ENCODE assay signal across 8 mouse cellular contexts in genomic region chr2:24385111-24385961, GRCm38 (mm10). TPM values are rescaled to one million over a fixed set of nuclear protein-coding genes. Genes with fewer than 3 reads are reported as not detected.
DNase-seq lines count a peak whose midpoint lies in the region; ATAC-seq and TF ChIP-seq lines count a peak whose summit lies in the region.
"Had no signal": no experiment of that assay in that cellular context is flagged by ENCODE, and none has a peak within 500 bp of the region (broad histone marks: within the 10 kb centered on the region; RNA-seq: fewer than 3 reads in every experiment).

No protein-coding gene starts in this region.

- peaks cover 15 to 30% of the 10 kb centered on the region in 2 experiments for H3K36me3 ChIP-seq in CH12.LX (replicated peaks in 1 of 2; ENCODE audit: control insufficient read depth in 1 of 2, insufficient read depth in 1 of 2, low read length in 1 of 2)
- H3K36me3 ChIP-seq in liver, embryonic 14.5 days (replicated peaks; ENCODE audit: control insufficient read depth, insufficient read depth, low read depth), result no peaks in the 10 kb centered on the region
- no peaks in the 10 kb centered on the region; the same call in 1 of the 2 replicates for H3K36me3 ChIP-seq in spleen, adult 2 months (ENCODE audit: control insufficient read depth, insufficient read depth, low read length)
- H3K36me3 ChIP-seq: embryonic facial prominence, embryonic 12.5 days had no signal

- in situ Hi-C loops in CH12.LX (cut with MboI; ENCODE audit: low pct_ligation_motif_present, low pct_unique_long_range_greater_than_20kb, low sequenced_read_pairs), result no loop called here

- peak; percentile 93 for ATAC-seq in liver, embryonic 14.5 days (ENCODE audit: insufficient read depth)

- dilution Hi-C loops in CH12.LX (cut with MboI; ENCODE audit: extremely low pct_ligation_motif_present, extremely low pct_unique_long_range_greater_than_20kb, low sequenced_read_pairs), result no loop called here

- H3K4me3 ChIP-seq in CH12.LX (replicated peaks in 1 of 3; ENCODE audit: low read depth in 2 of 3, low read length in 2 of 3, poor library complexity in 1 of 3), result peak overlapping the region; percentile 71 to 98 (median 94)
- peak overlapping the region; percentile 27 for H3K4me3 ChIP-seq in bone marrow macrophage, adult 2 months (ENCODE audit: insufficient read depth, low read length)
- H3K4me3 ChIP-seq in liver, embryonic 14.5 days (ENCODE audit: insufficient read depth in 1 of 2, low read depth in 2 of 2, low read length in 2 of 2), result peak overlapping the region; percentile 57 to 74
- peak overlapping the region; percentile 77 for H3K4me3 ChIP-seq in spleen, adult 2 months (ENCODE audit: extremely low read depth, insufficient read depth, insufficient read length)
- H3K4me3 ChIP-seq: embryonic facial prominence, embryonic 12.5 days had no signal

- H3K9me3 ChIP-seq in CH12.LX (replicated peaks; ENCODE audit: low read length), result no peaks in the 10 kb centered on the region
- H3K9me3 ChIP-seq in liver, embryonic 14.5 days (ENCODE audit: control insufficient read depth, low read length), result no peaks in the 10 kb centered on the region
- H3K9me3 ChIP-seq: embryonic facial prominence, embryonic 12.5 days had no signal

- peaks cover 27 to 60% of the 10 kb centered on the region in 2 experiments for H3K4me1 ChIP-seq in CH12.LX (ENCODE audit: control insufficient read depth in 1 of 2, insufficient read depth in 2 of 2)
- peaks cover 57% of the 10 kb centered on the region for H3K4me1 ChIP-seq in bone marrow macrophage, adult 2 months (ENCODE audit: control insufficient read depth, insufficient read depth, low read length)
- peaks cover 18 to 31% of the 10 kb centered on the region in 2 experiments; a peak in 3 of 4 replicates for H3K4me1 ChIP-seq in liver, embryonic 14.5 days (replicated peaks; ENCODE audit: control insufficient read depth in 2 of 2, insufficient read depth in 2 of 2, low read length in 1 of 2)
- H3K4me1 ChIP-seq in spleen, adult 2 months (ENCODE audit: control insufficient read depth, insufficient read depth, insufficient read length), result peaks cover 44% of the 10 kb centered on the region; the same call in 1 of the 2 replicates
- H3K4me1 ChIP-seq: embryonic facial prominence, embryonic 12.5 days had no signal

- peak overlapping the region; percentile 63 for H3K4me2 ChIP-seq in CH12.LX (ENCODE audit: insufficient read depth, low read depth, poor library complexity, severe bottlenecking)
- peak overlapping the region; percentile 79 for H3K4me2 ChIP-seq in liver, embryonic 14.5 days (ENCODE audit: low read depth)
- H3K4me2 ChIP-seq: embryonic facial prominence, embryonic 12.5 days had no signal

- peak; percentile 61 for TF ChIP-seq POLR2A in CH12.LX (IDR thresholded peaks at IDR 0.05; ENCODE audit: low read depth, low read length)
- TF ChIP-seq POLR2A in bone marrow macrophage, adult 2 months (IDR thresholded peaks at IDR 0.05; ENCODE audit: borderline replicate concordance, low read depth, low read length), result no peak
- TF ChIP-seq POLR2A in spleen, adult 2 months (IDR thresholded peaks at IDR 0.05; ENCODE audit: low read depth, low read length), result peak; percentile 48; the same call in 1 of the 2 replicates

- TF ChIP-seq RAD21 in CH12.LX (IDR thresholded peaks at IDR 0.05; ENCODE audit: low read depth, low read length), result no peak

- no peaks in the 10 kb centered on the region for H3K27me3 ChIP-seq in CH12.LX (replicated peaks)
- H3K27me3 ChIP-seq in liver, embryonic 14.5 days (ENCODE audit: control insufficient read depth, insufficient read depth, low read length), result no peaks in the 10 kb centered on the region
- H3K27me3 ChIP-seq in spleen, adult 2 months (ENCODE audit: control insufficient read depth, insufficient read depth, low read length), result no peaks in the 10 kb centered on the region
- H3K27me3 ChIP-seq: embryonic facial prominence, embryonic 12.5 days had no signal

- peaks cover 46% of the 10 kb centered on the region for H3K79me2 ChIP-seq in CH12.LX (replicated peaks; ENCODE audit: control insufficient read depth, extremely low read depth, insufficient read depth, poor library complexity, severe bottlenecking)

- H3K27ac ChIP-seq in CH12.LX (ENCODE audit: insufficient read depth, low read depth), result peak overlapping the region; percentile 76
- peak overlapping the region; percentile 20 for H3K27ac ChIP-seq in bone marrow macrophage, adult 2 months (ENCODE audit: insufficient read depth, low read depth, low read length)
- peak overlapping the region; percentile 73 for H3K27ac ChIP-seq in liver, embryonic 14.5 days
- peak overlapping the region; percentile 97 for H3K27ac ChIP-seq in spleen, adult 2 months (ENCODE audit: insufficient read depth, low read length)
- H3K27ac ChIP-seq: embryonic facial prominence, embryonic 12.5 days had no signal

- no peak; the same call in 1 of the 2 replicates for TF ChIP-seq EP300 in CH12.LX (IDR thresholded peaks at IDR 0.05; ENCODE audit: low read length)
- TF ChIP-seq EP300 in liver, embryonic 14.5 days (IDR thresholded peaks at IDR 0.05; ENCODE audit: low read depth), result no peak

- peak overlapping the region; percentile 97 for H3K9ac ChIP-seq in CH12.LX (ENCODE audit: insufficient read depth, low read depth)
- peak overlapping the region; percentile 72 for H3K9ac ChIP-seq in liver, embryonic 14.5 days (replicated peaks)
- H3K9ac ChIP-seq: embryonic facial prominence, embryonic 12.5 days had no signal

- no peak for TF ChIP-seq CTCF in CH12.LX (conservative IDR thresholded peaks at IDR 0.05 in 1 of 2, IDR thresholded peaks at IDR 0.05 in 1 of 2; ENCODE audit: low read depth in 2 of 2, low read length in 2 of 2)
- no peak for TF ChIP-seq CTCF in bone marrow macrophage, adult 2 months (IDR thresholded peaks at IDR 0.05; ENCODE audit: low read depth, low read length)
- no peak for TF ChIP-seq CTCF in liver, embryonic 14.5 days (IDR thresholded peaks at IDR 0.05; ENCODE audit: low read depth)
- no peak for TF ChIP-seq CTCF in spleen, adult 2 months (IDR thresholded peaks at IDR 0.05; ENCODE audit: extremely low read depth, insufficient read depth, insufficient read length, insufficient replicate concordance)

- 20% methylated on average over 14 of the region's 14 CpGs for WGBS in liver, embryonic 14.5 days (ENCODE audit: insufficient replicate concordance)
- WGBS in spleen, adult 2 months, result 21% methylated on average over 14 of the region's 14 CpGs

- DNase-seq in CH12.LX (ENCODE audit: extremely low read depth), result peak; percentile 94
- DNase-seq in liver, embryonic 14.5 days (ENCODE audit: low read depth in 3 of 3, low spot score in 3 of 3), result peak; percentile 71 to 79 (median 73)
- peak; percentile 74 to 80 for DNase-seq in spleen, adult 2 months (ENCODE audit: low read depth in 1 of 2, low spot score in 2 of 2)
- no peak for DNase-seq in cerebellum, adult 11 months
- no peak for DNase-seq in right cerebral cortex, postnatal 36 days (ENCODE audit: low spot score in 2 of 2)
- DNase-seq in kidney, postnatal 10 days, result no peak

TF ChIP-seq in CH12.LX, 34 proteins besides CTCF, POLR2A, EP300 and RAD21 (continues in another document):
- peak; percentile 6; the same call in 1 of the 2 replicates for TF ChIP-seq ELF1 (IDR thresholded peaks at IDR 0.05; ENCODE audit: low read depth, low read length)
- peak; percentile 14; the same call in 1 of the 2 replicates for TF ChIP-seq SIN3A (IDR thresholded peaks at IDR 0.05; ENCODE audit: low read length)
- peak; percentile 59; the same call in 1 of the 2 replicates for TF ChIP-seq MYC (IDR thresholded peaks at IDR 0.05; ENCODE audit: low read depth, low read length)
- no peak for TF ChIP-seq MAFK (IDR thresholded peaks at IDR 0.05; ENCODE audit: insufficient replicate concordance, low read length)
- peak; percentile 94 for TF ChIP-seq MAZ (IDR thresholded peaks at IDR 0.05; ENCODE audit: low read depth, low read length)
- peak; percentile 64 for TF ChIP-seq TCF12 (IDR thresholded peaks at IDR 0.05; ENCODE audit: low read depth, low read length)
- no peak for TF ChIP-seq UBTF (IDR thresholded peaks at IDR 0.05; ENCODE audit: low read depth, low read length)
- peak; percentile 63 for TF ChIP-seq NELFE (IDR thresholded peaks at IDR 0.05; ENCODE audit: low read depth, low read length)
- TF ChIP-seq CHD2 (IDR thresholded peaks at IDR 0.05; ENCODE audit: low read length), result peak; percentile 84
- no peak for TF ChIP-seq BHLHE40 (IDR thresholded peaks at IDR 0.05; ENCODE audit: low read depth, low read length)
- peak; percentile 46 for TF ChIP-seq MAX (IDR thresholded peaks at IDR 0.05; ENCODE audit: low read length)
- TF ChIP-seq RCOR1 (conservative IDR thresholded peaks at IDR 0.05; ENCODE audit: low read depth, low read length), result no peak
- peak; percentile 84 for TF ChIP-seq ZMIZ1 (IDR thresholded peaks at IDR 0.05; ENCODE audit: low read depth, low read length)
- no peak for TF ChIP-seq ZNF384 (IDR thresholded peaks at IDR 0.05; ENCODE audit: low read depth, low read length)
- TF ChIP-seq GABPA (IDR thresholded peaks at IDR 0.05; ENCODE audit: insufficient replicate concordance, low read depth, low read length), result no peak
- no peak for TF ChIP-seq ZC3H11A (IDR thresholded peaks at IDR 0.05; ENCODE audit: low read depth, low read length)
- TF ChIP-seq JUN (IDR thresholded peaks at IDR 0.05; ENCODE audit: insufficient read depth, low read depth, low read length), result no peak
- no peak for TF ChIP-seq MEF2A (IDR thresholded peaks at IDR 0.05; ENCODE audit: borderline replicate concordance, low read depth, low read length)
- peak; percentile 65; the same call in 1 of the 2 replicates for TF ChIP-seq IRF4 (IDR thresholded peaks at IDR 0.05; ENCODE audit: low read depth, low read length)
- TF ChIP-seq HCFC1 (IDR thresholded peaks at IDR 0.05; ENCODE audit: low read depth, low read length), result peak; percentile 32

RNA-seq across cellular contexts. Expression of gene Psd4, which starts 18.0 kb away (rescaled TPM):
- total RNA-seq in CH12.LX (2012; rRNA removed) (55.0 and 60.4 TPM in 2 replicates), CH12.LX (2014; rRNA removed) (53.0 and 54.8 TPM in 2 replicates)
- polyA plus RNA-seq in CH12.LX (2012; ENCODE audit: insufficient read length, low read depth), result 62.6 and 66.8 TPM in 2 replicates
- polyA plus RNA-seq in bone marrow macrophage, adult 2 months (2012; ENCODE audit: insufficient read depth, insufficient read length, missing spikeins), result 39.8 and 44.5 TPM in 2 replicates
- polyA plus RNA-seq in liver, embryonic 14.5 days (2012; rRNA removed), result 5.8 and 7.5 TPM in 2 replicates
- polyA plus RNA-seq in liver, embryonic 14.5 days (2014; fragmentation: Nextera tagmentation; extraction: Ambion mirVana), result 5.0 and 6.0 TPM in 2 replicates
- 40.1 and 41.1 TPM in 2 replicates for polyA plus RNA-seq in spleen, adult 2 months (2012; rRNA removed)

RNA-seq across cellular contexts. Expression of gene Il1rn, which starts 48.7 kb away (rescaled TPM):
- 0.21 and 0.98 TPM in 2 replicates for total RNA-seq in CH12.LX (2012; rRNA removed)
- 0.54 and 0.71 TPM in 2 replicates for total RNA-seq in CH12.LX (2014; rRNA removed)
- 0.37 and 0.44 TPM in 2 replicates for polyA plus RNA-seq in CH12.LX (2012; ENCODE audit: insufficient read length, low read depth)
- polyA plus RNA-seq in bone marrow macrophage, adult 2 months (2012; ENCODE audit: insufficient read depth, insufficient read length, missing spikeins), result 7.8 and 15.7 TPM in 2 replicates
- polyA plus RNA-seq in liver, embryonic 14.5 days (2012; rRNA removed), result 3.7 and 4.8 TPM in 2 replicates
- 6.3 and 6.4 TPM in 2 replicates for polyA plus RNA-seq in liver, embryonic 14.5 days (2014; fragmentation: Nextera tagmentation; extraction: Ambion mirVana)
- polyA plus RNA-seq in spleen, adult 2 months (2012; rRNA removed), result 2.0 and 2.2 TPM in 2 replicates
- polyA plus RNA-seq: embryonic facial prominence, embryonic 12.5 days had no signal

Comparison
In these comparisons a context has a peak if more than half of its experiments do, and no peak if none do; other contexts are left out.
1. DNase-seq: peak in CH12.LX (single experiment), liver, embryonic 14.5 days (3 of 3) and spleen, adult 2 months (2 of 2); none in cerebellum, adult 11 months (single experiment), right cerebral cortex, postnatal 36 days (0 of 2) and kidney, postnatal 10 days (single experiment).
2. H3K27ac ChIP-seq: peak in every context shown above with its lines; median percentile 97 in spleen, adult 2 months; 76 in CH12.LX; 73 in liver, embryonic 14.5 days; 20 in bone marrow macrophage, adult 2 months.
3. H3K4me3 ChIP-seq: peak in every context shown above with its lines; median percentile 94 in CH12.LX; 77 in spleen, adult 2 months; 66 in liver, embryonic 14.5 days; 27 in bone marrow macrophage, adult 2 months.